Mouse (Mus musculus) liver, embryonic 11.5 days (tissue): ENCODE data around the gene Cpne7. TPM values are rescaled to one million over a fixed set of nuclear protein-coding genes. Genes with fewer than 3 reads are reported as not detected.

Source experiments
- microRNA-seq: library from miRNA; unstranded; fragments of <30 nt; microRNA quantifications from one replicate; pipeline ENCODE4, GENCODE M21; 2017; ENCODE audit warnings: borderline number of aligned reads
- polyA plus RNA-seq: library from polyadenylated mRNA; unstranded; fragments of >200 nt; fragmentation: Nextera tagmentation; extraction: Ambion mirVana; gene quantifications from 2 replicates; pipeline ENCODE4 v1.2.1, GENCODE M21; 2014

Gene Cpne7
- polyA plus RNA-seq, 1 experiment from 2014 or later = 5.2 TPM

Small RNAs within 50 kb of the gene (microRNA-seq; reads per million reads assigned to microRNA genes)
- gene Mir7079 (1.1 reads per million), gene Mir7080 (1.1 reads per million)

Other genes with a start within 250 kb of the Cpne7 start
- 49.2 and 53.8 TPM in 2 replicates for gene Ankrd11, start 75.1 kb upstream of the Cpne7 start, polyA plus RNA-seq
- 41.3 and 46.0 TPM in 2 replicates for gene Spg7, start 54.4 kb upstream of the Cpne7 start, polyA plus RNA-seq
- gene Rpl13, start 15.0 kb upstream of the Cpne7 start, polyA plus RNA-seq = 1,965 and 2,035 TPM in 2 replicates
- gene Sult5a1, start 40.9 kb downstream of the Cpne7 start, polyA plus RNA-seq = 4.6 and 5.6 TPM in 2 replicates
- gene Dpep1, start 68.9 kb downstream of the Cpne7 start, polyA plus RNA-seq = 0.52 and 1.3 TPM in 2 replicates
- gene Chmp1a, start 95.4 kb downstream of the Cpne7 start, polyA plus RNA-seq = 95.4 and 104 TPM in 2 replicates
- 1.4 and 1.7 TPM in 2 replicates for gene Spata33, start 95.5 kb downstream of the Cpne7 start, polyA plus RNA-seq
- gene Cdk10, start 107.5 kb downstream of the Cpne7 start, polyA plus RNA-seq = 22.8 and 25.0 TPM in 2 replicates
- 2.0 and 2.2 TPM in 2 replicates for gene Spata2l, start 118.9 kb downstream of the Cpne7 start, polyA plus RNA-seq
- 16.0 and 18.8 TPM in 2 replicates for gene Zfp276, start 136.8 kb downstream of the Cpne7 start, polyA plus RNA-seq
- gene Vps9d1, start 137.0 kb downstream of the Cpne7 start, polyA plus RNA-seq = 9.2 and 10.7 TPM in 2 replicates
- gene Fanca, start 201.2 kb downstream of the Cpne7 start, polyA plus RNA-seq = 39.7 and 46.8 TPM in 2 replicates
- gene Spire2, start 215.3 kb downstream of the Cpne7 start, polyA plus RNA-seq = 6.5 and 6.7 TPM in 2 replicates